Mouse (Mus musculus) adrenal gland, postnatal 4 days (tissue): ENCODE measurements around the gene Ifi208. TPM values are rescaled to one million over a fixed set of nuclear protein-coding genes. Genes with fewer than 3 reads are reported as not detected.
"Not testable (repeated sequence)": the region's sequence is repeated elsewhere in the genome, so short reads cannot be mapped to it uniquely, and the experiment has no call there.

Experiments used
- DNase-seq, 2 experiments: peaks; one replicate each; pipeline ENCODE4 v3.0.0; 2021 to 2022; ENCODE audit warnings: low spot score in 2 of 2, mixed read lengths in 2 of 2
- long read RNA-seq, 2 experiments: library from polyadenylated mRNA; stranded (forward); transcript quantifications; one replicate each; pipeline ENCODE4 v2.0.0; 2021
- microRNA-seq: library from miRNA; unstranded; fragments of <30 nt; microRNA quantifications from one replicate; pipeline ENCODE4 v1.2.0, GENCODE M21; 2021
- total RNA-seq, 2 experiments: library from RNA; stranded (reverse); gene quantifications; 2 replicates each; pipeline ENCODE4 v1.2.3; 2021

Ifi208 gene
- total RNA-seq: under 1 TPM; 0.28 to 0.65 TPM
- long read RNA-seq, experiment 1: 0 reads
- long read RNA-seq, experiment 2: 0 reads

DNA sequence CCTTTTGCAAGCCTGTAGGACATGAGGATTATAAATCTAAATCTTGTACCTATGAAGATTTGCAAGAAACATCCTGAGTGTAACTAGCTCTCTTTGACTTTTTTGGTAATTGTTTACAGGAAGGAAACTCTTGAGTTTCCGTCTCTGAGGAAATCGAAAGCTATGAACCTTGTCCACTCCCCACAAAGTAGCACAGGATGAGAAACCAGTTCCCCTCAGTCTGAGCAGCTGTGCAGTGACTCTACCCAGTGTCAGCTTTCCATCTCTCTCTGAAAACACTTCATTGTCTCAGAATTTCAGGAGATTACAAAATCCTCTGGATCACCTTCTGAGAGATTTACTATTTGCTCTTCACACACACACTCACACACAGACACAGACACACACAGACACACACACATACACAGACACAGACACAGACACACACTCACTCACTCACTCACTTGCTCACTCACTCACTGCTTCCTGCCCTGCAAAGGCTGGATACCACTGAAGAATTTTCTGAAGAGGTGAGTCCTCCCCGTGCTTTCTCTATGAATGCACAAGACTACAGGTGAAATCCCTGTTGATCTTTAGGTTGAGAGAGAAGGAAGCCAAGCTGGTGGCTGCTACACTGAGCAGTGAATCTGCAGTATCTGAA is at the start of gene Ifi208:
Gene Ifi208, plus strand, starts transcription at position 218 of the 640 bp plus-strand sequence.
- DNase-seq: not testable (repeated sequence)

- DNase-seq: no peak
These were observed 49.4 kb upstream of the Ifi208 start for GRCm38 (mm10) chr1:173624052-173624451.

DNA sequence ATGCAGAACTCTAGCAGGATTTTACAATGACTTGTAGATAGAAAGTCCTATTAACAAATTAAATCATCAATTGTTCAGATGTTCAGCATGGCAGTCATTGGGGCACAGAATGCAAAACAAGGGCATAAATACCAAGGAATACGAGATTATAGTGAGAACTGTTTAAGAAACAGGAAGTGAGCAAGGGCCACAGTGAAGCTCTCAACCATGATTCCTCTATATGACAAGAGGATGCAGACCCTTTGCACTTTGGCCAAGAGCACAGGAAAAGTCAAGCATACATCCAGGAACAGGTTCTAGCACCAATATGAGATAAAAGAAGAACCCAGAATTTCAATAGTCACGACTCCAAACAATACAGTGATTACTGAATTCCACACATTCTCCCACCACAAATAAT is 46.8 kb upstream of the Ifi208 start:
- no peak for DNase-seq

DNA sequence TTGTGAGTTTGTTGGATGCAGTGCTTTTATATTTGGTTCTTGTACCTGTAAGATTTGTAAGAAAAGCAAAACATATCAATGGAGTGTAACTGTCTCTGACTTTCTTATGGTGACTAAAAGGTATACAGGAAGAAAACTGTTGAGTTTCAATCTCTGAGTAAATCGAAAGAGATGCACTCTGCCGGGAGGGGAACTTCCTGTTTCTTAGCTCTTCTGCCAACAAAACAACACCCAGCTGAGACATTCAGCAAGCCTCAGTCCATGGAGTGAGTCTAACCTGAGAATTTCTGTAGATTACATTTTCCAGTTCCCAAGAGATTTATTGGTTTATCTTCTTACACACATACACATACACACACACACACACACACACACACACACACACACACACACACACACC is 42.9 kb upstream of the Ifi208 start, which contains the start of gene Ifi209:
Gene Ifi209, plus strand, starts transcription at position 296 of the 400 bp plus-strand sequence.
- not testable (repeated sequence) for DNase-seq

- no peak for DNase-seq
These were observed 39.4 kb upstream of the Ifi208 start for GRCm38 (mm10) chr1:173633969-173634645.

- DNase-seq: no peak
These were observed 28.1 kb upstream of the Ifi208 start for GRCm38 (mm10) chr1:173645393-173645792.

DNA sequence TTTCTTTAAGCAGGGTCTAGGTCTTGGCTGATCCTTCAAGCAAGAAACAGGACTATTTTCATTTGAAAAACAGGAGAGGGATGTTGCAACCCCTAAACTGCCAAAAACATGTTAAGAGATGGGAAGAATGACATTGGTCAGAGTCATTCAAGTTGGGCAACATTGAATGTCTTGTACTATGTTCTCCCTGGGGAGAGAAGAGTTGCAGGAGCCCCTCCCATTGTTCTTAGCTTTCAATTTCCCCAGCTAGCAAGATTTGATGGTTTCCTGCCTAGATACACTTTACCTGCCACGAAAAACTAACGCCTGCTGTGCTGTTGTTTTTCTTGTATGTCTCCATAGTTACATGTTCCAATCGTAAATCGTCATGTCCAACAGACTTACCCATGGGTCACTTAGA is 15.5 kb upstream of the Ifi208 start:
- DNase-seq: no peak

GRCm38 (mm10) chr1:173678605-173679004 is 5.1 kb downstream of the Ifi208 start:
- DNase-seq: not testable (repeated sequence)

DNA sequence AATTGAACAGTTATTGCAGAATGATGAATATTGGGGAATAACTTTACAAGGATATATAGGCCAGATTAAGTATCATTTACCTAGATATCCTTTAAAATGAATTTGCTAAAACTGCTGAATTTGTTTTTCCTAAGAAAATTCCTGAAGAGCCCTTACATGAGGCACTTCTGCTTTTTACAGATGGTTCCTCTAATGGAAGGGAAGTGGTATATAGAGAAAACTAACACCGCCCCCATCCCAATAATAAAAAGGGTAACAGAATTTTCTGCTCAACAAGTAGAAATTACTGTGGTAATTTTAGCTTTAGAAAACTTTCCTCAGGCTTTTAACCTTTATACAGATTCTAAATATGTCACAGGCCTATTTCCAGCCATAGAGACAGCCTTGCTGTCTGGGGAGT is 20.8 kb downstream of the Ifi208 start:
- no peak for DNase-seq

- DNase-seq: no peak
These were observed 59.7 kb downstream of the Ifi208 start for GRCm38 (mm10) chr1:173733219-173733618.

DNA sequence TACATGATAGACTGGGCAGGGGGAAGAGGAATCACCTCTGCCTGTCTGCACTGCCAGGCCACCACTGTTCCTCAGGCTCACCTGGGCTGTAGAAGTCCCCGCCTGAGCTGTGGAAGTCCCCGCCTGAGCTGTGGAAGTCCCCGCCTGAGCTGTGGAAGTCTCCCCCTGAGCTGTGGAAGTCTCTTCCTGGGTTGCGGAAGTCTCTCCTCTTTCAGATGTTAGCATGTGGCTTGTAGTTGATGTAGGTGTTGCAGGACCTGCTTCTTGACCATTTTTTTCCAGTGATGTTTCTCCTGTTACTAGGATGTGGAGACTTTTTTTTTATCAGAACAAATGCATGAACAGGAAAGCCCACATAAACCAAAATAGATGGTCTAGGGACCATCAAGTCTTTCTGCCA is 61.5 kb downstream of the Ifi208 start:
- DNase-seq: not testable (repeated sequence)

DNA sequence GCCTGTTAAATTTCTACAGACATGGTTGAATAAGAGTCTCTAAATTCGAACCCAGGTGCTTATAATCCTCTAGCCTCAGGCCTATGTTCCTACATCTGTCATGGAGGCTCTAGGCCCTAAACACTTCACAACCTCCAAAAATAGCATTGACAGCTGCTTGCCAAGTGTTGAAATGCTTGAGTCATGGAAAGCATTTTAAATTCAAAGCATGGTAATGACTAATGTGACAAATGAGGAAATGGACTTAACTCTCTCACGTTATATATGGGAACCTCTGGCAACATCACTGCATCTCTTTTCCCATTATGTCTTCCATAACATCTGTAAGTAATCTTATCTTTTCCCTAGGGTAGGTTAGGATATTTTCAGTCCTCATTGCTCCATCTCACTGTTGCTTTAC is 63.5 kb downstream of the Ifi208 start:
- DNase-seq: no peak

DNA sequence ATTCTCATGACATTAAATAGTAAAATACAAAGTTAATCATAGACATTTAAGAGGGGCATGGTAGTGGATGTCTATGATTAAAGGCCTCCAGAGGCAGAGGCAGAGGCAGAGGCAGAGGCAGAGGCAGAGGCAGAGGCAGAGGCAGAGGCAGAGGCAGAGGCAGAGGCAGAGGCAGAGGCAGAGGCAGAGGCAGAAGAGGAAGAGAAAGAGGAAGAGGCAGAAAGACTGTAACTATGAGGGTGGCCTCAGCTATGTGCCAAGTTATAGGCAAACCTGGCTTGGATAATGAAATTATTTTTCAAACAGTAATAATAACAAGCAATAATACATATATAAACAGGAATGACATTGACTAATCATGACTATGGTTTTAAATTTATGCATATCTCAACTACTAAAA is 67.1 kb downstream of the Ifi208 start:
- DNase-seq: no peak

DNA sequence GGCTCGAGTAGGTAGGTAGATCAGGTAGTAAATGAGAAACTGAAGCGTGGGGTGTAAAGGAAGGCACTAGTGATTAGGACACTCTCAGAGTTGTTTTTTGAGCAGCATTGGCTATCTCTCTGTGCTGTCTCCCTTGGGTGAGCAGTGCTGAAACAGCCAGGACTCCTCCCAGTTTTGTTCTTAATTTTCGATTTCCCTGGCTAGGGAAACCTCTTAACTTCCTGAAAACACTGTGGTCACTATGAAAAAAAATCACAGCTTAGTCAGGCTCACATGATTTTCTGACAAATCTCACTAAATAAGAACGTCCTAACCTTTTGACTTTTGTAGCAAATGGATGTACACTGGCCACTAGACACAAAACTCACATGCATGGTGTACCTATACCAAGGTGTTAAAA is 68.2 kb downstream of the Ifi208 start, which contains the start of gene Ifi207:
Gene Ifi207, minus strand, starts transcription at position 92 of the 400 bp plus-strand sequence.
- no peak for DNase-seq

DNA sequence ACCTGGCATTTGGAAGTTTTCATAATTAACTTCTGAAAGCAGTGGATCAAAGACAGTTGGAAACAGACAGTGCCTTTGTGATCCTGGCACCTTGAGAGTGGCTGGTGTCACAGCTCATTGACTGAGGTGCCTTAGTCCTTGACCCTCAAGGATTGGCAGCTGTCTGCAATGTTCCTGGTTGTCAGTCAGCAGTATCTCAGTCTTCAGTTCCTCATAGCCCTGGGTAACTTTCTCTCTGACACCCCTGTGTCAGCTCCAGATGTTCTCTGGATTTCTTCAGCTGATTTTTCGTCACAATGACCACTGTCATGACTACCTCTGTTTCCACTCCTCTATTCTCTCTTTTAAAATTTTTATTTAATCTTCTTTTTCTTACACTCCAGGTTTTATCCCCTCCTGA is 68.8 kb downstream of the Ifi208 start:
- no peak for DNase-seq

Small RNA genes within 50 kb of the gene (microRNA-seq; reads per million reads assigned to microRNA genes)
- not detected for gene Gm44339

Other genes starting within 250 kb of the Ifi208 start
- gene Ifi206, start 182.6 kb upstream of the Ifi208 start, total RNA-seq: under 1 TPM; 0.17 to 0.34 TPM
- gene Ifi214, start 137.7 kb upstream of the Ifi208 start, total RNA-seq: not detected
- gene Ifi213, start 74.4 kb upstream of the Ifi208 start, total RNA-seq: under 1 TPM; 0.31 to 0.39 TPM
- gene Ifi209, start 42.8 kb upstream of the Ifi208 start, total RNA-seq: under 1 TPM; 0.54 to 0.59 TPM
- gene Ifi207, start 68.1 kb downstream of the Ifi208 start, total RNA-seq: 1 to 10 TPM; 2.6 to 2.8 TPM
- 1 to 10 TPM; 3.1 to 3.6 TPM for gene Ifi204, start 93.3 kb downstream of the Ifi208 start, total RNA-seq
- under 1 TPM; 0.65 to 0.87 TPM for gene Ifi211, start 239.4 kb downstream of the Ifi208 start, total RNA-seq